Mouse (Mus musculus) large intestine, adult 2 months (tissue): ENCODE data around the gene Supv3l1. TPM values are rescaled to one million over a fixed set of nuclear protein-coding genes. Genes with fewer than 3 reads are reported as not detected.
"Not testable (repeated sequence)": the region's sequence is repeated elsewhere in the genome, so short reads cannot be mapped to it uniquely, and the experiment has no call there.

Experiments
- DNase-seq: peaks from one replicate; pipeline ENCODE4 v3.0.0-alpha.2; 2012; ENCODE audit warnings: low read depth, low spot score
- WGBS: fragments of 180-500 bp; shearing (Covaris S2); methylation state at CpG from one replicate; pipeline ENCODE4 v1.1.7; 2018; 5-methylcytosine and 5-hydroxymethylcytosine counted together
- polyA plus RNA-seq: library from polyadenylated mRNA; depleted of rRNA; stranded (reverse); fragments of >200 nt; gene quantifications from 2 replicates; pipeline ENCODE4 v1.2.3, GENCODE M21; 2012; rRNA removed

The Supv3l1 gene
- 18.4 and 22.0 TPM in 2 replicates for polyA plus RNA-seq

DNA sequence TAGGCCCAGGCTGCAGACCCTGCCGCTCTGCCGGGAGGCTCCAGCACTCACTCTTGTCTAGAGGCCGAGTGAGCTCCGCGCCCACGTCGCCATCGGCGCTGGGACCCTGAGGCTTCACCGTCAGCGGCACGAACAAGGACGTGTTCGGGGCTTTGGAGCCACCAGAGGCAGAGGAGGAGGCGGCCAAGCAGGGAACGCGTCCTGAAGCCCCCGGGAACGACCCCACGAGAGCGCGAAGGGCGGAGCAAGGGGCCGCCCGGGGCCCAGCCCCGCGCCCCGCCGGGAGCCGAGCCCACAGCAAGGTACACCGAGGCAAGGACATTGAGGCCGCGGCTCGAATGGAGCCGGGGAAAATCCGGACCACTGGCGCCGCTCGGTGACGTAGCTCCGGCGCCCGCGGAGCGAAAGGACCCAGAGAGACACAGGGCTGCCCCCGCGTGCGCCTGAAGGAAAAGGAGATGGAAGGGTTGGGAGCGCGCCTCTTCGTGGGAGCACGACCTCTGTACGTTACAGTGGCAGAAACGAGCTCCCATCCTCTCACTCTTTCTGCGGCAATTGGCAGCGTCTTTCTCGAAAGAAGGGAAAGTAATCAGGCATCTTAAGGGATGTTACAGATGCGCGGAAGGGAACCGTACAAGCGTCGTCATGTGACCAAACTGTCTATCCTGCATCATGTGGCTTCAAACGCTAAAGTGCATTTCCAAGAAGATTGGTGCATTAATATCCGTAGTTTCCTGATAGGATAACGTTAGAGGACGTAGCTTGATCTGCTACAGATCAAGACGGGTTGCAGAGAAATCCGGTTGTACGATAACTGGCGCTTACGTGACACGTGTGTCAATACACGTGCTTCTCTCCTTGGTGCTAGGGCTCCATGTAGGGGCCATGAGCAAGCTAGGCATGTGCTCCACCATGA lies at the start of gene Supv3l1, which contains the start of gene 4930507D05Rik:
Gene Supv3l1, minus strand, starts transcription at position 375 of the 916 bp plus-strand sequence.
Gene 4930507D05Rik, plus strand, starts transcription at position 126 of the 916 bp plus-strand sequence.
- under 1% methylated on average over 73 of the region's 73 CpGs for WGBS
- DNase-seq: peak; percentile 66

DNA sequence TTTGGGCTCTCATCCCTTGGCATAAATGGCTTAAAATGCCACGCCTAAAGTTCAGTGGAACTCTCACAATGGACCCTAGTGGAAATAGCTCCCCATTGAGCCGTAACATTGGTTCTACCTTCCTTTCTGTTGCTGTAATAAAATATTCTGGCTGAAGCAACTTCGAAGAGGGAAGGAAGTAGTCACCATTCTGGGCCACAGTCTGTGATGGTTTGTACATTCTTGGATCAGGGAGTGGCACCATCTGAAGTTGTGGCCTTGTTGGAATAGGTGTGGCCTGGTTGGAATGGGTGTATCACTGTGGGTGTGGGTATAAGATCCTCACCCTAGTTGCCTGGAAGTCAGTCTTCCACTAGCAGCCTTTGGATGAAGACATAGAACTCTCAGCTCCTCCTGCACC lies 42.1 kb upstream of the Supv3l1 start:
- 30% methylated on average over 3 of the region's 3 CpGs for WGBS

DNA sequence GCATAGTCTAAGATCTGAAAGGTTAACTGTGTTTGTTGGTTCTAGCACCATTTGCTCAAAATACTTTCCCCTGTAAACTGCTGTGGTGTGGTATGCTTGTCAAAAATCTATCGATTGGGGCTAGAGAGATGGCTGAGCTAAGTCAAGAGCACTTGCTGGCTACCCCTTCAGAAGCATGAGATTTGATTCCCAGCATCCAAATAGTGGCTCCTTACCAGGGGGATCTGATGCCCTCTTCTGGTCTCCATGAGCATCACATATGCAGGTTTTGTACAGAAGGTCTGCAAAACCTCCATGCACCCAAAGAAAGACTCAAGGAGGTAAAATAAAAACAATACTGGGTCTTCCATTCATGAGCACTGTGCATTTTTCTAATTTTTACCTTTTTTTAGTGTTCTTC lies 38.7 kb upstream of the Supv3l1 start:
- DNase-seq: no peak
- WGBS: 17% methylated on average over 1 of the region's 1 CpGs

More for the DNA sequence above, 42.1 kb upstream of the Supv3l1 start:
- not testable (repeated sequence) for DNase-seq

DNA sequence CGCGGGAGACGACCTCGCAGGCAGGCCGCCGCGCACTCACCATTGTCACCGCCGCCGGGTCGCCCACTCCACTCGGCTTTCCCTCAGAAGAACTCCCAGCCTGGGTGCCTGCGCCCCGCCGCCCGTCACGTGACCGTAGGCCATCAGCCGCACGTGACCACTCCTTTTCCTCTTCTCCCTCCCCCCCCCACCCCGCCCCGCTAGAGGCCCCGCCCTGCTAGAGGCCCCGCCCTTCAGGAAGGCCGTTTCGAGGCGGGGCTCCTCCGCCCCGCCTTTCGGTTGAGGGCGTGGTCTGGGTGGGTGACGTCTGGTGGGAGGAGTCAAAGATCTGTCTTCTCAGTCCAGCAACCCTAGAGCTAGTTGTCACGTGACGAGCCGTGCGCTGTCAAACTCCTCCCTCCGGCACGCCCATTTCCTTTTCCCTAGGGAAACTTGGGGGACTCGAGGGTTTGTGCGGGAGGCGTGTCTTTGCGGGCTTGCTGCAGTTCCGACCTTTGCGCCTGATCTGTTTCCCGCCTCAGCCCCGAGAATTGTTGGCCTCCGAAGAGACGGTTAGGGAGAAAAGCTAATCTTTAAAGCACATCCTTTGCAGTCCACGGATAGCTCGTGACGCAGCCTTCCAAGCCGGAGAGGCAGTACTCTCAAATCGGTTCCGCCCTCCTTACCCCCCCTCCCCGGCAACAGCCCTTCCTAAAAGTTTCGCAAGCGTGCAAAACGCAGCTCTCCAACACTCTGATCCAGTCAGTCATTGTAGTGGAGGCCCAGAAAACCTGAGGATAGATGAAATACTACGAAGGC lies 37.3 kb upstream of the Supv3l1 start, which contains the start of gene Vps26a:
Gene Vps26a, minus strand, starts transcription at position 188 of the 798 bp plus-strand sequence.
- DNase-seq: peak; percentile 99
- under 1% methylated on average over 57 of the region's 59 CpGs for WGBS

DNA sequence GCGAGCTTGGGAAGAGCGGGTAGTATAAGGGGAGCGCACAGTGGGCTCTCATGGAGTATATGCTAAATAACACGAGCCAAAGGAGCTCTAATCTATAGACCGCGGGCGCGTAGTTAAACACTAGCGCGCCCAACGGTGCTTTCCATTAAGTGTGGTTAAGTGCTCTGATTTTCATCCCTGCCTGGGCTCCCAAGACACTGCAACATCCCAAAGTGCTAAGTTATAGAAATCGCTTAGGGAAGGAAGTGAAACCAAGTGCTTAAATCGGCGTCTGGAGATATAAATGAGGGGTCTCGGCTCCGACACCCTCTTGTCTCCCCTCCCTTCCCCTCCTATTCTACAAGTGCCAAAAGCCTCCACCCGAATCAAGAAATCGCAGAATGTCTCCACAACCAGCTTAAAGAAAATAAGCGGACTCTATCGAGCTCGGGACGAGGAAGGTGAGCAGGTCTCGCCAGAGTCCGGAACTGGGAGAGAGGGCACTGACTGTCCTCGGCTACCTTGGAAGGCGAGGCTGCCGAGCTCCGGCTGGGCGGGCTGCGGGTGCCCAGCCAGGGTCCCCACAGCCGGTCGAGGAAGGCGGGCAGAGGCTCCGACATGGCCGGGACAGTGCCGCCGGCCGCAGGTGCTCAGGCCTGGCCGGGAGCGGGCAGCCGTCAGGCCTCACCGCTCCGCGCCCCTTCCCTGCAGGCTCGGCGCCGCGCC lies 36.5 kb upstream of the Supv3l1 start:
- WGBS: under 1% methylated on average over 48 of the region's 48 CpGs

DNA sequence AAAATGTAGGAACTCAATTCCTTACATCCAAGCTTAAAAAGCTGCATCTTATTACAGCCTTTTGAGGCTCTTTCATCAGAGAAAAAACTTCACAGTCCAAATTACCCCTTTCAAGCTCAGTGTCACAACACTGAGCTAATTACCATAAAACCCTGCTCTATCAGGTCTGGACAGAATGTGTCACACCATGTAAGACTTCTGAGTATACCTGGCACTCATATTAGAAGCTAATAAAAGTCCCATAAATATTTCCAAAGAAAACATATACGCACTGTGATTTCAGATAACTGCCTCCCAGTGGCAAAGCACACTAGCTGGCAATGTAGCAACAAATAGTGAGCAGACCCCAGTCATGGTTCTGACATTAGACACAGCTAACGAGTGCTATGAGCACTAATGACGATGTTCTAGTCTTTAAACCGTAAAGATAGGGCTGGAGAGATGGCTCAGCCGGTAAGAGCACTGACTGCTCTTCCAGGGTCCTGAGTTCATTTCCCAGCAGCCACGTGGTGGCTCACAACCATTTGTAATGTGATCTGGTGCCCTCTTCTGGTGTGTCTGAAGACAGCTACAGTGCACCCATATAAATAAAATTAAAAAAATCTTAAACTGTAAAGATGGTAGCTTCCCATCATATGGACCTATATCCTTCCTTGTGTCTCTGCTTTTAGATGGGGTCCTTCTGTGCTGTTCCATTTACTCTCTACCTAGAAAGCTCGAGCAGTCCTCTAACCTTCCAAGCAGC lies 31.7 kb upstream of the Supv3l1 start:
- WGBS: 72% methylated on average over 7 of the region's 7 CpGs
- DNase-seq: no peak

More for the DNA sequence above, 36.5 kb upstream of the Supv3l1 start:
- no peak for DNase-seq

DNA sequence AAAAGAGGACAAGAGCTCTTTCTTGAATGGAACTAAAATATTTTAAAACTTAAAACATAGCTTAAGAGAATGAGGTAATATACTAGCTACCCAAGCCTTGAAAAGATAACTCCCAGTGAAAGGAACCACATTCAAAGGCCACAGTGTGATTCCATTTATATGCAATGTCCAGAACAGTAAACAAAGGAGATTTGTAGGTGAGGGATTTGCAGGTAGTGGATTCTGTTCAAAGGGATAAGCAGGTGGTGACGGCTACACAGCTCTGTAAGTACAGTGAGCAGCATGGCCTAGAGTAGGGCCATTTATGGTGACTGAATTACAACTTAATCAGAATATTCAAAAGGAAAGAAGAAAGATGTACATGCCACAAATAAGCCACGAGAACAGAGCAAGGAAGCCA lies 27.4 kb upstream of the Supv3l1 start:
- 65% methylated on average over 2 of the region's 2 CpGs for WGBS
- DNase-seq: no peak

DNA sequence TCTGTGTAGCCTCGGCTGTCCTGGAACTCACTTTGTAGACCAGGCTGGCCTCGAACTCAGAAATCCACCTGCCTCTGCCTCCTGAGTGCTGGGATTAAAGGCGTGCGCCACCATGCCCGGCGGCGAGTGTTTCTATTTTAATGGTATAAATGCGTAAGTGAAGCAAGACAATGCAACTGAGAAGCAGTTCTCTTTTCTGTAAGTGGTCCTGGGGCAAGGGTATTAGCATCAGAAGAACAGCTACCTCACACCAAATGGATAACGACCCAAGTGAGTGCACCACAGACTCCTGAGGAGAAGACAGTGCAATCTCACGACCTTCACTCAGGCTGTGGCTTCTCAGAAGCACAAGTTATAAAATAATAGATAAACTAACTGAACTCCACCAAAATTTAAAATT lies 25.4 kb upstream of the Supv3l1 start:
- WGBS: 91% methylated on average over 10 of the region's 10 CpGs
- no peak for DNase-seq

DNA sequence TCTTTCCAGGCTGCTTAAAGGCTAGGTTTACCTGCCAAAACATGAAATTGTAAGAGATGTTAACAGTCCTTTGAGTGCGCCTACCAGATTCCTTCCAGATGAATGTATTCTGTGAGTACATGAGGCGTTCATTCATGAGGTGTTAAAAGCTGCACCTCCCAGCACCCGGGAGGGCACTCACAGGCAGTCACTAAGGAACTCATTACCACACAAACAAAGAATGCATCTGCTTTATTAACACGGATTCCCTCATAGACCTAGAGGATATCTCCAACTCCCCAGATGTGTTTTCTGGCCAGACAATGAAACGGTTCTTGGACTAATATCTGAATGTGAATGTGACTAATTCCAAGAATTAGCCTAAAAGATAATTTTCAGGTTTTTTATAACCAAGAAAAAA lies 21.6 kb upstream of the Supv3l1 start:
- 71% methylated on average over 5 of the region's 5 CpGs for WGBS
- no peak for DNase-seq

DNA sequence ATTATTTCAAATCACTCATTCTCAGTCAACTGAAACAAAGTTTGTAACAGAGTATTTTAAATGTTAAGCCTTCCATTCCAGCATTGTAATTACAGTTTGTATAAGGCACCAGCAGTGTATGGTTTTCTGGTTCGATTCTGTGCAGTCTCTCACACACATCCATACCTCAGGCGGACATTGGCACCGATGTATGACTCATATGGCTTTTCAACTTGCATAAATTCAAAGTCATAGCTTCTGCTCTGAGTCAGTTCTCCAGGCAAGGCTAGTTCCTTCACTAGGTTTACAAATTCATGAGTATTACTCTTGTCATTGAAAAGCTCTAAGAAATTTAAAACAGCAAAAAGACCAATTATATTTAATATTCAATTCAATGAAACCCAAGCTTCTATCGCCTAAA lies 20.2 kb upstream of the Supv3l1 start:
- DNase-seq: no peak
- 91% methylated on average over 4 of the region's 4 CpGs for WGBS

DNA sequence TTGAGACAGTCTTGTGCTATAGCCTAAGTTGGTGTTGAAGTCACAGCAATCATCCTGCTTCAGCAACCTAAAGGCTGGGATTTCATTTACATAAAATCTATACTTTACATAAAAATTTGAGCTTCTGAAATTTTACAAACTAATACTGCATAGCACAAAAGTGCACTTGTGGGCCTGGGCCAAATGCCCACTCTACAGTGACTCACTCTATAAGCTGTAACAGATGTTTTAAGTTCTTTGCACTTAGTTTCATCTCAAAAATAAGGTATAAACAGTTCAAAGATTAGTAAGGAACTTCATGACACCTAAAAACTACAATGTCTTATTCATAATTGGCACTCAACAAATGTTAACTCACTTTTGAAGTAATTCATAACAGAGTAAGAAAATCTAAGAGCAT lies 11.8 kb upstream of the Supv3l1 start:
- no peak for DNase-seq

DNA sequence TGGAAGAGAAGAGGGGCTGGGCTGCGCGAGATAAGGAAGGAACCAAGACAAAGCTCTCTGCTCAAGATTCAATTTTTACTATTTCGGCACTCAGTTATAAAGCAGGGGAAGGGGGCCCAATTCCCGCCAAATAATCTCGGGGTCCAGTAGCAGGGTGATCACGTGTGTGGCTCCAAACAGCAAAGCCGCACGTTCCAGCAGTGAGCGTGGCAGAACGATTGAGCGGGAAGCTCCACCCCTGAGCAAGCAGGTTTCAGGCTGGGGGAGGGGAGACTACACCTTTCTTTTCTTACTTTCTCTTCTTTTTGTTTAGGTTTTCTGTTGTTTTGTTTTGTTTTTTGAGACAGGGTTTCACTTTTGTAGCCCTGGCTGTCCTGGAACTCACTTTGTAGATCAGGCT lies 2.5 kb upstream of the Supv3l1 start:
- WGBS: 70% methylated on average over 11 of the region's 11 CpGs
- DNase-seq: not testable (repeated sequence)

DNA sequence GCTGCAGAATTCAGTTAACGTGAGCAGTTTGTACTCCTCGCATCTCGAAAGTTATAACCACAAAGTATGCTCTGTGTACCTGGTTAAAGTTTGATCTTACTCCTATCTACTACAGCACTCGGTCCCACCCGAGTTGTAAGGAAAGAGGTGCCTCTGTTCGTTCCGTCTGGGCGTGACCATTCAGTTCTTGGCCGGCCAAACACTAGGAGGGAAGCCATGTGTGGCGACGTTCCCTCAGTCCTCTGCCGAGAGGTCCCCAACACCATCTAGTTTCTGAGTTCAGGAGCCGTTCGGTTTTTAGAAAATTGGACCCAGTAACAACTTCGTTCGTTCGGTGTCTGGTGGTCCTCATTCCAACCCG lies 722 bp upstream of the Supv3l1 start:
- 33% methylated on average over 18 of the region's 18 CpGs for WGBS
- DNase-seq: peak; percentile 6

DNA sequence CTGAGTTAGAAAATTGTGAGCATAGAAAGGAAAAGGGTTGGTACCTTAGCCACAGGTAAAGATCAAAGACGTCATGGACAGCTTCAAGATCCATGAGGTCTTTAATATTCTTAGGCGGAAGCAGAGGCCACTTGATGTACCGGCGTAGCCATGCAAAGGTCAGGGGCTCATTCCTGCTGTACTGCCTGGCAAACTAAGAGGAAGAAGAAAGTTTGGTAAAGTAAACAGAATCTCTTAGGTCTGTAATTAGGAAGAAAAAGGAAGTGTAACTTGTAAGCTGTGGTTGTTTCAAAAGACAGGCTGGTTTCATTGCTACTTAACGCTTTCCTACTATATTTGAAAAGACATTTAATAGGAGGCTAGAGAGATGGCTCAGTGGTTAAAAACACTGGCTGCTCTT lies 19.1 kb downstream of the Supv3l1 start:
- 85% methylated on average over 5 of the region's 5 CpGs for whole genome bisulfite sequencing
- DNase-seq: no peak

DNA sequence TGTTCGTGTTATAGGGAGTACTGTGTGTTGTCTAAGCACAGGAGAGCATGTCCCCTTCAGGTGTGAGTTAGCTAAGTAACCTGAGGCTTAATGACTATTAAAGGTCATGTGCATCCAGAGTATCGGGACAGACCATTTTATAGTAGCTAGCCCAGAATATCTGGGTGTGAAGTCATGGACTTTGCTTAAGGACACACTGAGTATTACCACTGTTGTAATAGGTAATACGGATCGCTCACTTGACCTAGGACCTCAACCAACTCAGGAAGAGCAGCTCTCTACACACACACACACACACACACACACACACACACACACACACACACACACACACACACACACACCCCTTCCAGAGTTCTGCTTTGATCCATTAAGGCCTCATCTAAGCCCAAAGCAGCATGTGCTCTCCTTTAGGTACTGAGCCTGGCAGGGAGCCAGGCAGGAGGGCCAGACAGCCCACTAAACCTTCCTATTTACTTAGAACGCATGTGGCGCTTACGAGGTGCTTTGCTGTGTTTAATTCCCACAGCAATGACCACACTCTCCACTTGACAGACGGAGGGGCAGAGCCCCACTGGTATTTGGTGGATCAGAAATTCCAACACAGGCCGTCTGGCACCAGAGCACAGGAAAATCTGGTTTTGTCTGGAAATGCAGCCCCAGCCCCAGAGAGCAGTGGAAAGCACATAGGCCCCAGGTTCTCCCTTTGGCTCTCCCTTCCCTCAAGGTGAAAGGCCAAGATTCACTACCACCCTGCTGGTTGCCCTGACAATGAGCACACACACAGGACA lies 24.3 kb downstream of the Supv3l1 start:
- DNase-seq: no peak
- WGBS: 29% methylated on average over 9 of the region's 9 CpGs

DNA sequence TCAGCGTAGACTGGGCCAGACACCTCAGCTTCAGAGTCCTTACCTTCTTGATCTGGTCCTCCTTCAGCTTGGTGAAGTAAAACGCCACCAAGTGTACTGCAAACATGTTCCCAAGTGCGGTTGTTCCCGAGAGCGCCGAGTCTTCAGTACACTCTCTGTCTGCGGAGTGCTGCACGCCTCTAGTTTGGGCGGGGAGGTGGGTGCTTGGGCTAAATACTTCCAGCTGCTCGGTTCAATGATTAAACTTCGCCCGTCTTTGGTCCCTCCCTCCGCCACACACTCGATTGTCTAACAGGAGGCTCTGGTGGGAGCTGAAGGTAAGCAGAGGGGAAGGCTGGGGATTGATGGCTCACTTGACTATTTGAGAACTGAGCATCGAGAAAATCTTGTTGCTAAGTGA lies 27.3 kb downstream of the Supv3l1 start, which contains the start of gene Hkdc1:
Gene Hkdc1, minus strand, starts transcription at position 237 of the 400 bp plus-strand sequence.
- WGBS: 16% methylated on average over 15 of the region's 15 CpGs
- no peak for DNase-seq

DNA sequence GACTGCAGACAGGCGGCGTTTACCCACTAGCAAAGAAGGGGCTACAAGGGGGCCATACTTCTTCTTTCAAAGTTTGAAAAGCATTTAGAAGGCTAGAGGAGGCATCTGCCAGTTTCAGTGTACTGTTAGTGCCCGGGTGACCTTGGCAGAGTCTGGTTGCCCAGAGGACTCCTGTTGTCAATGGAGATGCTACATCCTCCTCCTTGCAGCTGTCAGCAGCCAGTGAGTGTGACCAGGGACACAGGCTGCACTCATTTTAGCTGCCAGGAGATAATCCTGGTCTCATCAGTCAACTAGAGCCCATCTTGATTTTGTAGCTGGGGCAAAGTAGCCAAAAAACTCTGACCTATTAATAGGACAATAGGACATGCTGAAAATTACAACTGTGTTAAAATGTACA lies 28.4 kb downstream of the Supv3l1 start:
- 93% methylated on average over 3 of the region's 3 CpGs for WGBS
- DNase-seq: no peak

DNA sequence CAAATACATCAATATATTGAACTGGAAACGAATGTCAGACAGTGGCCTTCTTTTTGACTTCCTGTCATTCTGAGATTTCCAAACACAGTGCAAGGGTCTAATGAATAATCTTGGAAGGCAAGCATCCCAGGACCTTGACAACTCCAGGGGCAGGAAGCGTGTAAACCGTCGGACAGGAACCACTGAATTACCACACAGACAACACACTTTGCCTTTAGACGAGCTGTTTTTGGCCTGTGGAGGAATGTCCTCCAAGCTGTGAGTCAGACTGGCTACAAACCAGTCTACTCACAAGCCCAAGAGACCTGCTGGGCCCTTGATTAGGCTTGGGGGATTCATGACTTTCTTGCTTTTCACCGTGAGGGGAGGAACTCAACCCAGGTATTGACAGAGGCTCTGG lies 29.1 kb downstream of the Supv3l1 start:
- DNase-seq: no peak
- 56% methylated on average over 6 of the region's 6 CpGs for WGBS
